Mouse (Mus musculus): ENCODE data around the gene Rps6ka5. TPM values are rescaled to one million over a fixed set of nuclear protein-coding genes. Genes with fewer than 3 reads are reported as not detected.

Gene Rps6ka5
- total and polyA plus RNA-seq, 3 experiments, result 0.92 to 3.3 TPM; not detected in 1

DNA sequence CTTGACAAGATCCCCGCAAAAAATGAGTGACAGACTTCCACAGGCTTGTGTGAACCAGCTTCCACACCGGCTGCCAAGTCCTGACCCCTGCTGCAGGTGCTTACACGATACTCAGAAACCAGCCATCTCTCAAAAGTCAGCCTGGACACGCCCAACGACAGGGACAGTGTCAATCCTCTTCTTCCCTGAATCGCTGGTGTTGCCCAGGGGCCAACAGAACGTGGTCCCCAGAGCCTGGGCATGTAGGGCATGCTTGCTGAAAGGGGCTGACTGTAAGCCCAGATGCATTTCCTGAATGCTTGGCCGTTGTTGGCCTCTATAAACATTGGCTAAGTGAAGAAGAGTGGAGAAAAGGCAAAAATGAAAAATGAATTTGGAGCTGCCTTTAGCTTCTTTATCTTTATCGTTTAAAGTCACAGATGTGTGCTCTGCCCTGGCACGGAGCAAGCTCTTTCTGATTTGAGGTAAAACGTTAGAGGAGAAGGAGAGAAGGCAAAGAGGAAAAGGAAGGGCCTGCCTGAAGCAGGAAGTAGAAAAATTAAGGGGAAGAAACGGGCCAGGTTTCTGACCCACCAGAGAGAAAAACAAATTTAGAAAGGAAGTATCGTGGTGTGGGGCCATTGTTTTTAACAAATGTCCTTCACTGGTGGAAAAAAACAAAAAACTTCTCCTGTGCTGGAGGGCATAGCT, 37.7 kb upstream of the Rps6ka5 start:
- DNase-seq (ENCODE audit: low read depth, low spot score), result peak; percentile 45
- Histone ChIP-seq H3K9me3 (replicated peaks; ENCODE audit: insufficient read depth, low read length) (no peaks in the 10 kb centered on the region), H3K36me3 (ENCODE audit: control insufficient read depth in 1 of 2, insufficient read depth in 2 of 2, low read length in 2 of 2) (peaks cover 0 to 4% of the 10 kb centered on the region in 2 experiments; a peak in 2 of 4 replicates), H3K27me3 (ENCODE audit: control insufficient read depth in 1 of 2, insufficient read depth in 2 of 2, low read length in 2 of 2) (no peaks in the 10 kb centered on the region), H3K27ac (ENCODE audit: control insufficient read depth, low read depth, low read length) (peak overlapping the region; percentile 33), H3K79me2 (ENCODE audit: control insufficient read depth, insufficient read depth, low read length, poor library complexity) (no peaks in the 10 kb centered on the region), H3K4me1 (ENCODE audit: control insufficient read depth in 1 of 2, insufficient read depth in 2 of 2, low read length in 2 of 2) (0 out of 4 replicates have a peak, but pooled peaks cover 2 to 11% of the 10 kb centered on the region in 2 experiments), H3K4me3 (ENCODE audit: control insufficient read depth in 1 of 2, insufficient read depth in 1 of 2, low read depth in 2 of 2, low read length in 2 of 2) (peak overlapping the region; percentile 47 to 68), H3K9ac (ENCODE audit: control insufficient read depth, low read depth, low read length, poor library complexity, severe bottlenecking) (peak overlapping the region; percentile 56)
- TF ChIP-seq CTCF (IDR thresholded peaks at IDR 0.05 in 2 of 3, conservative IDR thresholded peaks at IDR 0.05 in 1 of 3; ENCODE audit: control insufficient read depth in 1 of 3, insufficient read depth in 1 of 3, low read depth in 2 of 3, low read length in 3 of 3, poor library complexity in 1 of 3, severe bottlenecking in 1 of 3) (no peak), HCFC1 (IDR thresholded peaks at IDR 0.05; ENCODE audit: low read depth, low read length) (0 out of 2 replicates have a peak, but pooled peaks have one; percentile 37)

DNA sequence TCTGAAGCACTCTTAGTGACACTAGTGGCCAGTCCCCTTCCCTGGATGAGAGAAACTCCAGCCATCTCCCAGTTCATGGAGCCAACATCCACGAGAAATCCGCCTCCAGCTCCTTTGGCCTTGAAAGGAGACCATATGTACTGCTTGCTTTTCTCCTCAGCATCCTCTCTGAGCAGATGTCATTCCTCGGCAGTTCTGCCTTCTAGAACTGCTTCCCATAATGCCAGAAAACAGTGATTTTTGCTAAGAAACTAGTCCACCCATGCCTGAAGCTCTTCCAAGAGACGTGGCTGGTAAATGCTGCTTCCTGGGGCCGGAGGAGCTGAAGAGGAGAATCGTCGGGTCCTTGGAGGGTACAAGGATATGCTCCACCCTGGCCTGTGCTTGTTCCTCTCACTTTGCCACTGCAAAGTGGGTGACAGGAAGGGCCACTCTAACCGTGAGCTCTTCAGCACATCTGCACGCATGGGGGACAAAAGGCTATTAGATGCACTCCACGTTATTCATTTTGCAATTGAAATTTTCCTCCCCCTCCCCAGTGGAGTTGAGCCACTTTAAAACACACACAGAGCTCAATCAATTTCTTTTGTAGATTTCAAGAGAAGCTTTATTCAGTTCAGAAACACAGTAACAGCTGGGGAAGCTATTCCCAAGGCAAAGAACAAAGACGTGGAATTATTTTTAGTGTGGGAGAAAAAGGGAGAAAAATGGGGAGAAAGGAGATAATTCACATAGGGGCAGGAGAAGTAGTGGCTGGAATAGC, 36.1 kb upstream of the Rps6ka5 start:
- Histone ChIP-seq H3K9ac (ENCODE audit: control insufficient read depth, low read depth, low read length, poor library complexity, severe bottlenecking) (no peak overlapping the region), H3K79me2 (ENCODE audit: control insufficient read depth, insufficient read depth, low read length, poor library complexity) (no peaks in the 10 kb centered on the region), H3K27me3 (ENCODE audit: control insufficient read depth in 1 of 2, insufficient read depth in 2 of 2, low read length in 2 of 2) (no peaks in the 10 kb centered on the region), H3K36me3 (ENCODE audit: control insufficient read depth in 1 of 2, insufficient read depth in 2 of 2, low read length in 2 of 2) (peaks cover 0 to 4% of the 10 kb centered on the region in 2 experiments; a peak in 2 of 4 replicates), H3K9me3 (replicated peaks; ENCODE audit: insufficient read depth, low read length) (no peaks in the 10 kb centered on the region), H3K4me3 (ENCODE audit: control insufficient read depth in 1 of 2, insufficient read depth in 1 of 2, low read depth in 2 of 2, low read length in 2 of 2) (no peak overlapping the region), H3K27ac (ENCODE audit: control insufficient read depth, low read depth, low read length) (no peak overlapping the region), H3K4me1 (ENCODE audit: control insufficient read depth in 1 of 2, insufficient read depth in 2 of 2, low read length in 2 of 2) (0 out of 4 replicates have a peak, but pooled peaks cover 2 to 11% of the 10 kb centered on the region in 2 experiments)
- no peak for DNase-seq (ENCODE audit: low read depth, low spot score)
- TF ChIP-seq MYC (IDR thresholded peaks at IDR 0.05; ENCODE audit: low read depth, low read length), result no peak
- TF ChIP-seq RCOR1 (IDR thresholded peaks at IDR 0.05; ENCODE audit: low read depth, low read length), result no peak
- no peak for TF ChIP-seq POLR2AphosphoS2 (IDR thresholded peaks at IDR 0.05; ENCODE audit: low read length)
- no peak for TF ChIP-seq KAT2A (conservative IDR thresholded peaks at IDR 0.05; ENCODE audit: low read depth, low read length)
- no peak for TF ChIP-seq ZNF384 (IDR thresholded peaks at IDR 0.05; ENCODE audit: low read depth, low read length)
- TF ChIP-seq E2F4 (IDR thresholded peaks at IDR 0.05; ENCODE audit: borderline replicate concordance, low read depth, low read length), result no peak
- no peak for TF ChIP-seq ETS1 (IDR thresholded peaks at IDR 0.05; ENCODE audit: low read depth, low read length)
- no peak for TF ChIP-seq EP300 (IDR thresholded peaks at IDR 0.05; ENCODE audit: low read depth in 1 of 2, low read length in 2 of 2)
- TF ChIP-seq CHD1 (IDR thresholded peaks at IDR 0.05; ENCODE audit: low read depth, low read length), result no peak
- no peak for TF ChIP-seq POLR2A (IDR thresholded peaks at IDR 0.05; ENCODE audit: control insufficient read depth in 1 of 2, insufficient read depth in 1 of 2, low read depth in 1 of 2, low read length in 2 of 2, poor library complexity in 1 of 2)

DNA sequence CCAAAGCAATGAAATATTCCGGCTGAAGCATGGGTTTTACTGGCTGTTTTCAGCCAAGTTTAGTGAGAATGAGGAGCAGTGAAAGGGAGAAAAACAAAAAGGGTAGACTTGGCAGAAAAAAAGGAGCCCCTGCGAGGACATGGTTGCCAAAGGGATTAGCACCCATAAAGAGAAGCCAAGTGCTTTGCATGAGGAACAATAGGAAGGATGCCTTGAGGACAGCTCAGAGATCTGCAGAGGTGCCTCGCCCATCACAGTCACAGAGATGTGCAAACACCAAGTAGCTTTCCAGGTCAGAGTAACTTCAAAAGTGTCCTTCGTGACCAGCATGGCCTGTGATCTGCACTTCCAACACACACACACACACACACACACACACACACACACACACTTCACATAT, 30.6 kb upstream of the Rps6ka5 start:
- Histone ChIP-seq H3K27ac (ENCODE audit: control insufficient read depth, low read depth, low read length) (no peak overlapping the region), H3K27me3 (ENCODE audit: control insufficient read depth in 1 of 2, insufficient read depth in 2 of 2, low read length in 2 of 2) (no peaks in the 10 kb centered on the region), H3K9ac (ENCODE audit: control insufficient read depth, low read depth, low read length, poor library complexity, severe bottlenecking) (no peak overlapping the region), H3K79me2 (ENCODE audit: control insufficient read depth, insufficient read depth, low read length, poor library complexity) (no peaks in the 10 kb centered on the region), H3K36me3 (ENCODE audit: control insufficient read depth in 1 of 2, insufficient read depth in 2 of 2, low read length in 2 of 2) (no peaks in the 10 kb centered on the region), H3K9me3 (replicated peaks; ENCODE audit: insufficient read depth, low read length) (no peaks in the 10 kb centered on the region), H3K4me3 (ENCODE audit: control insufficient read depth in 1 of 2, insufficient read depth in 1 of 2, low read depth in 2 of 2, low read length in 2 of 2) (no peak overlapping the region), H3K4me1 (ENCODE audit: control insufficient read depth in 1 of 2, insufficient read depth in 2 of 2, low read length in 2 of 2) (no peaks in the 10 kb centered on the region)
- no peak for TF ChIP-seq POLR2AphosphoS5 (IDR thresholded peaks at IDR 0.05; ENCODE audit: borderline replicate concordance, low read depth, low read length)
- no peak for TF ChIP-seq POLR2AphosphoS2 (IDR thresholded peaks at IDR 0.05; ENCODE audit: low read length)
- TF ChIP-seq RCOR1 (IDR thresholded peaks at IDR 0.05; ENCODE audit: low read depth, low read length), result no peak
- DNase-seq (ENCODE audit: low read depth, low spot score), result no peak

Data from MEL (cell line).